Mouse (Mus musculus): Measurements from ENCODE around the gene Tssk1. TPM values are rescaled to one million over a fixed set of nuclear protein-coding genes. Genes with fewer than 3 reads are reported as not detected.

The Tssk1 gene
- total and polyA plus RNA-seq, 3 experiments = 0.04 to 0.36 TPM; not detected in 1

GRCm38 (mm10) chr16:17929211-17929610 is 35.2 kb downstream of the Tssk1 start:
- peaks cover 9% of the 10 kb centered on the region for H3K79me2 ChIP-seq (ENCODE audit: control insufficient read depth, insufficient read depth, low read length, poor library complexity)
- H3K27ac ChIP-seq (ENCODE audit: control insufficient read depth, low read depth, low read length) = peak overlapping the region; percentile 96
- peak overlapping the region; percentile 86 for H3K9ac ChIP-seq (ENCODE audit: control insufficient read depth, low read depth, low read length, poor library complexity, severe bottlenecking)
- H3K36me3 ChIP-seq (ENCODE audit: control insufficient read depth in 1 of 2, insufficient read depth in 2 of 2, low read length in 2 of 2) = peaks cover 0 to 19% of the 10 kb centered on the region in 2 experiments; a peak in 2 of 4 replicates
- H3K4me1 ChIP-seq (ENCODE audit: control insufficient read depth in 1 of 2, insufficient read depth in 2 of 2, low read length in 2 of 2) = peaks cover 15 to 31% of the 10 kb centered on the region in 2 experiments
- no peaks in the 10 kb centered on the region for H3K9me3 ChIP-seq (replicated peaks; ENCODE audit: insufficient read depth, low read length)
- H3K27me3 ChIP-seq (ENCODE audit: control insufficient read depth in 1 of 2, insufficient read depth in 2 of 2, low read length in 2 of 2) = no peaks in the 10 kb centered on the region
- peak overlapping the region; percentile 56 to 80; a peak in 3 of 4 replicates for H3K4me3 ChIP-seq (ENCODE audit: control insufficient read depth in 1 of 2, insufficient read depth in 1 of 2, low read depth in 2 of 2, low read length in 2 of 2)
- TF ChIP-seq CHD2 (IDR thresholded peaks at IDR 0.05; ENCODE audit: low read length) = no peak
- no peak for TF ChIP-seq MAFK (IDR thresholded peaks at IDR 0.05; ENCODE audit: borderline replicate concordance, low read depth, low read length)
- no peak for TF ChIP-seq POLR2AphosphoS5 (IDR thresholded peaks at IDR 0.05; ENCODE audit: borderline replicate concordance, low read depth, low read length)
- no peak for TF ChIP-seq ETS1 (IDR thresholded peaks at IDR 0.05; ENCODE audit: low read depth, low read length)
- TF ChIP-seq NRF1 (IDR thresholded peaks at IDR 0.05; ENCODE audit: insufficient read depth, low read depth, low read length, poor library complexity, severe bottlenecking) = no peak
- no peak for TF ChIP-seq BHLHE40 (IDR thresholded peaks at IDR 0.05; ENCODE audit: borderline replicate concordance, low read depth, low read length)
- no peak for TF ChIP-seq TAL1 (IDR thresholded peaks at IDR 0.05; ENCODE audit: low read length)
- TF ChIP-seq KAT2A (conservative IDR thresholded peaks at IDR 0.05; ENCODE audit: low read depth, low read length) = no peak
- no peak for TF ChIP-seq TCF12 (IDR thresholded peaks at IDR 0.05; ENCODE audit: low read depth, low read length)
- TF ChIP-seq CHD1 (IDR thresholded peaks at IDR 0.05; ENCODE audit: low read depth, low read length) = no peak
- no peak for TF ChIP-seq RAD21 (IDR thresholded peaks at IDR 0.05; ENCODE audit: low read depth, low read length)
- TF ChIP-seq GABPA (IDR thresholded peaks at IDR 0.05; ENCODE audit: low read depth, low read length) = no peak
- TF ChIP-seq MEF2A (IDR thresholded peaks at IDR 0.05; ENCODE audit: extremely low read depth, insufficient replicate concordance, low read depth, low read length, poor library complexity, severe bottlenecking) = no peak
- no peak for DNase-seq (ENCODE audit: low read depth, low spot score)

GRCm38 (mm10) chr16:17929631-17930030 is 35.6 kb downstream of the Tssk1 start:
- DNase-seq (ENCODE audit: low read depth, low spot score) = no peak
- Histone ChIP-seq H3K4me1 (ENCODE audit: control insufficient read depth in 1 of 2, insufficient read depth in 2 of 2, low read length in 2 of 2) (peaks cover 19 to 35% of the 10 kb centered on the region in 2 experiments), H3K9me3 (replicated peaks; ENCODE audit: insufficient read depth, low read length) (no peaks in the 10 kb centered on the region)

More at GRCm38 (mm10) chr16:17929631-17930030, 35.6 kb downstream of the Tssk1 start:
- no peak overlapping the region for H3K4me3 ChIP-seq (ENCODE audit: control insufficient read depth in 1 of 2, insufficient read depth in 1 of 2, low read depth in 2 of 2, low read length in 2 of 2)
- no peaks in the 10 kb centered on the region for H3K27me3 ChIP-seq (ENCODE audit: control insufficient read depth in 1 of 2, insufficient read depth in 2 of 2, low read length in 2 of 2)
- peak overlapping the region; percentile 96; the same call in 1 of the 2 replicates for H3K27ac ChIP-seq (ENCODE audit: control insufficient read depth, low read depth, low read length)
- peaks cover 9% of the 10 kb centered on the region for H3K79me2 ChIP-seq (ENCODE audit: control insufficient read depth, insufficient read depth, low read length, poor library complexity)
- H3K9ac ChIP-seq (ENCODE audit: control insufficient read depth, low read depth, low read length, poor library complexity, severe bottlenecking) = no peak overlapping the region
- TF ChIP-seq POLR2A (IDR thresholded peaks at IDR 0.05; ENCODE audit: control insufficient read depth in 1 of 2, insufficient read depth in 1 of 2, low read depth in 1 of 2, low read length in 2 of 2, poor library complexity in 1 of 2) (no peak), E2F4 (IDR thresholded peaks at IDR 0.05; ENCODE audit: borderline replicate concordance, low read depth, low read length) (no peak), ZC3H11A (IDR thresholded peaks at IDR 0.05; ENCODE audit: low read depth, low read length) (no peak), ZNF384 (IDR thresholded peaks at IDR 0.05; ENCODE audit: low read depth, low read length) (no peak), EP300 (IDR thresholded peaks at IDR 0.05; ENCODE audit: low read depth in 1 of 2, low read length in 2 of 2) (no peak), MYC (IDR thresholded peaks at IDR 0.05; ENCODE audit: low read depth, low read length) (no peak), NELFE (IDR thresholded peaks at IDR 0.05; ENCODE audit: low read depth, low read length) (no peak)
- H3K36me3 ChIP-seq (ENCODE audit: control insufficient read depth in 1 of 2, insufficient read depth in 2 of 2, low read length in 2 of 2) = peaks cover 0 to 23% of the 10 kb centered on the region in 2 experiments; a peak in 2 of 4 replicates

Measured in MEL (cell line).